ENCODE assay signal across 12 mouse cellular contexts in genomic region chr14:74925951-74926517, GRCm38 (mm10). TPM values are rescaled to one million over a fixed set of nuclear protein-coding genes. Genes with fewer than 3 reads are reported as not detected.
DNase-seq lines count a peak whose midpoint lies in the region; ATAC-seq lines count a peak whose summit lies in the region.
"Had no signal": no experiment of that assay in that cellular context is flagged by ENCODE, and none has a peak within 500 bp of the region (broad histone marks: within the 10 kb centered on the region; RNA-seq: fewer than 3 reads in every experiment).

No protein-coding gene starts in this region.

- no peak for ATAC-seq in hindbrain, embryonic 13.5 days (ENCODE audit: low FRiP score)
- no peak for ATAC-seq in hindbrain, embryonic 12.5 days (ENCODE audit: low FRiP score)
- peak; percentile 28; the same call in 1 of the 2 replicates for ATAC-seq in neural tube, embryonic 13.5 days (ENCODE audit: low read depth)
- ATAC-seq in neural tube, embryonic 15.5 days (ENCODE audit: low FRiP score), result peak; percentile 19; the same call in 1 of the 2 replicates
- ATAC-seq: intestine, embryonic 15.5 days had no signal

- H3K4me2 ChIP-seq in hindbrain, embryonic 13.5 days, result no peak overlapping the region
- H3K4me2 ChIP-seq in hindbrain, embryonic 12.5 days (replicated peaks), result no peak overlapping the region
- no peak overlapping the region for H3K4me2 ChIP-seq in neural tube, embryonic 13.5 days
- no peak overlapping the region for H3K4me2 ChIP-seq in neural tube, embryonic 15.5 days
- H3K4me2 ChIP-seq: intestine, embryonic 15.5 days had no signal

- no peak overlapping the region for H3K9ac ChIP-seq in hindbrain, embryonic 13.5 days
- H3K9ac ChIP-seq in hindbrain, embryonic 12.5 days, result no peak overlapping the region
- no peak overlapping the region for H3K9ac ChIP-seq in neural tube, embryonic 13.5 days
- H3K9ac ChIP-seq in neural tube, embryonic 15.5 days (replicated peaks), result no peak overlapping the region
- H3K9ac ChIP-seq: intestine, embryonic 15.5 days had no signal

- no peaks in the 10 kb centered on the region for H3K27me3 ChIP-seq in hindbrain, embryonic 13.5 days
- H3K27me3 ChIP-seq in hindbrain, embryonic 12.5 days, result no peaks in the 10 kb centered on the region
- H3K27me3 ChIP-seq in neural tube, embryonic 13.5 days, result no peaks in the 10 kb centered on the region
- H3K27me3 ChIP-seq in neural tube, embryonic 15.5 days (replicated peaks), result no peaks in the 10 kb centered on the region
- H3K27me3 ChIP-seq: intestine, embryonic 15.5 days; megakaryocyte, embryonic 14.5 days had no signal

- no peak overlapping the region for H3K4me3 ChIP-seq in hindbrain, embryonic 13.5 days
- H3K4me3 ChIP-seq in hindbrain, embryonic 12.5 days, result no peak overlapping the region
- H3K4me3 ChIP-seq in neural tube, embryonic 13.5 days, result no peak overlapping the region
- H3K4me3 ChIP-seq in neural tube, embryonic 15.5 days (replicated peaks), result no peak overlapping the region
- H3K4me3 ChIP-seq: intestine, embryonic 15.5 days; megakaryocyte, embryonic 14.5 days had no signal

- H3K4me1 ChIP-seq in hindbrain, embryonic 13.5 days (replicated peaks), result peaks cover 24% of the 10 kb centered on the region
- H3K4me1 ChIP-seq in hindbrain, embryonic 12.5 days, result peaks cover 28% of the 10 kb centered on the region
- peaks cover 33% of the 10 kb centered on the region for H3K4me1 ChIP-seq in neural tube, embryonic 13.5 days (replicated peaks)
- peaks cover 28% of the 10 kb centered on the region for H3K4me1 ChIP-seq in neural tube, embryonic 15.5 days

- DNase-seq in adrenal gland, postnatal 25 days, result peak; percentile 36
- no peak for DNase-seq in adrenal gland, postnatal 14 days
- no peak for DNase-seq in neural tube, embryonic 10.5 days (ENCODE audit: extremely low spot score, low spot score)
- no peak for DNase-seq in lung, postnatal 4 days
- DNase-seq: cerebellum, adult 11-12 months; thymus, adult 2 months had no signal

- no peaks in the 10 kb centered on the region for H3K36me3 ChIP-seq in hindbrain, embryonic 13.5 days
- no peaks in the 10 kb centered on the region for H3K36me3 ChIP-seq in hindbrain, embryonic 12.5 days
- 0 out of 2 replicates have a peak, but pooled peaks cover 4% of the 10 kb centered on the region for H3K36me3 ChIP-seq in neural tube, embryonic 13.5 days
- no peaks in the 10 kb centered on the region for H3K36me3 ChIP-seq in neural tube, embryonic 15.5 days
- H3K36me3 ChIP-seq: intestine, embryonic 15.5 days had no signal

- WGBS in hindbrain, embryonic 13.5 days, result 76% methylated on average over 9 of the region's 9 CpGs
- WGBS in hindbrain, embryonic 12.5 days, result 79% methylated on average over 9 of the region's 9 CpGs
- WGBS in neural tube, embryonic 13.5 days, result 65% methylated on average over 9 of the region's 9 CpGs
- WGBS in neural tube, embryonic 15.5 days, result 58% methylated on average over 9 of the region's 9 CpGs

- H3K27ac ChIP-seq in hindbrain, embryonic 13.5 days, result peak overlapping the region; percentile 24; the same call in 1 of the 2 replicates
- H3K27ac ChIP-seq in hindbrain, embryonic 12.5 days, result no peak overlapping the region
- H3K27ac ChIP-seq in neural tube, embryonic 13.5 days (replicated peaks), result peak overlapping the region; percentile 64
- peak overlapping the region; percentile 45; the same call in 1 of the 2 replicates for H3K27ac ChIP-seq in neural tube, embryonic 15.5 days (replicated peaks)
- H3K27ac ChIP-seq: intestine, embryonic 15.5 days had no signal

- H3K9me3 ChIP-seq in hindbrain, embryonic 13.5 days, result no peaks in the 10 kb centered on the region
- H3K9me3 ChIP-seq in hindbrain, embryonic 12.5 days (replicated peaks), result no peaks in the 10 kb centered on the region
- H3K9me3 ChIP-seq in neural tube, embryonic 13.5 days, result no peaks in the 10 kb centered on the region
- no peaks in the 10 kb centered on the region for H3K9me3 ChIP-seq in neural tube, embryonic 15.5 days (replicated peaks)
- H3K9me3 ChIP-seq: intestine, embryonic 15.5 days had no signal

RNA-seq across cellular contexts. Expression of gene Lrch1, which starts 21.6 kb away (rescaled TPM):
- 11.7 and 20.5 TPM in 2 replicates for total RNA-seq in adrenal gland, postnatal 25 days (2021)
- total RNA-seq in adrenal gland, postnatal 14 days (2021), result 14.6 and 17.3 TPM in 2 replicates
- polyA plus RNA-seq in hindbrain, embryonic 13.5 days (2015; fragmentation: Nextera tagmentation; extraction: Ambion mirVana), result 13.1 and 13.2 TPM in 2 replicates
- 13.3 and 23.4 TPM in 2 replicates for polyA plus RNA-seq in hindbrain, embryonic 12.5 days (2016; fragmentation: Nextera tagmentation; extraction: Ambion mirVana)
- polyA plus RNA-seq in neural tube, embryonic 13.5 days (2015; fragmentation: Nextera tagmentation; extraction: Ambion mirVana), result 12.0 and 12.2 TPM in 2 replicates
- polyA plus RNA-seq in neural tube, embryonic 15.5 days (2015; fragmentation: Nextera tagmentation; extraction: Ambion mirVana), result 19.6 and 20.6 TPM in 2 replicates

Comparison
In these comparisons a context has a peak if more than half of its experiments do, and no peak if none do; other contexts are left out.
1. ATAC-seq: peak in neural tube, embryonic 13.5 days (single experiment) and neural tube, embryonic 15.5 days (single experiment); none in hindbrain, embryonic 13.5 days (single experiment) and hindbrain, embryonic 12.5 days (single experiment).